Mouse (Mus musculus): Measurements from ENCODE around the gene Atg2b.

DNA sequence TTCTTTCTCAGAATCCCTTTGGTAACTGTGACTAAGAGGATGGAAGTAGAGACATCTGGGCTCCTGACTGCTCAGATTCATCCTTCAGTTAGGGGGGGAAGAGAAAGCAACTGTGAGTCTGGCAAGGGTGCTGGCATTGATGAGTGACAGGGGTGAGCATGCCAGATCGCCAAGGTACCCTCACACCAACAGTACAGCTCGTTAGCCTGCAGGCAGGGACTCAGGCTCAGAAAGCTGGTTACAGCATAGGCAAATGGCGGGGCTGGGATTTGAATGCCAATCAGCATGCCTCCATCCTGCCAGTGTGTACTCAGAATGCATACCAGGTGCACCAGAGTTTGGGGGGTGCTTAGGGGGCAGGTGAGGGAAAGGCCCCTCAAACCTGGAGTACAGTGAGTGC is 113.1 kb downstream of the Atg2b start:
- no peak for TF ChIP-seq ELF1 (IDR thresholded peaks at IDR 0.05; ENCODE audit: low read depth, low read length)
- TF ChIP-seq CHD2 (IDR thresholded peaks at IDR 0.05; ENCODE audit: low read length) = no peak
- TF ChIP-seq CTCF (IDR thresholded peaks at IDR 0.05 in 2 of 3, conservative IDR thresholded peaks at IDR 0.05 in 1 of 3; ENCODE audit: control insufficient read depth in 1 of 3, insufficient read depth in 1 of 3, low read depth in 2 of 3, low read length in 3 of 3, poor library complexity in 1 of 3, severe bottlenecking in 1 of 3) = no peak
- no peak for TF ChIP-seq MEF2A (IDR thresholded peaks at IDR 0.05; ENCODE audit: extremely low read depth, insufficient replicate concordance, low read depth, low read length, poor library complexity, severe bottlenecking)
- no peak for TF ChIP-seq POLR2A (IDR thresholded peaks at IDR 0.05; ENCODE audit: control insufficient read depth in 1 of 2, insufficient read depth in 1 of 2, low read depth in 1 of 2, low read length in 2 of 2, poor library complexity in 1 of 2)
- no peak for TF ChIP-seq USF1 (IDR thresholded peaks at IDR 0.05; ENCODE audit: low read depth, low read length)
- no peak for TF ChIP-seq ZNF384 (IDR thresholded peaks at IDR 0.05; ENCODE audit: low read depth, low read length)
- TF ChIP-seq HCFC1 (IDR thresholded peaks at IDR 0.05; ENCODE audit: low read depth, low read length) = no peak
- no peak for TF ChIP-seq MYC (IDR thresholded peaks at IDR 0.05; ENCODE audit: low read depth, low read length)
- no peak for TF ChIP-seq ZKSCAN1 (IDR thresholded peaks at IDR 0.05; ENCODE audit: low read depth, low read length)
- TF ChIP-seq TCF12 (IDR thresholded peaks at IDR 0.05; ENCODE audit: low read depth, low read length) = no peak
- TF ChIP-seq MXI1 (IDR thresholded peaks at IDR 0.05; ENCODE audit: low read depth, low read length) = no peak
- TF ChIP-seq EP300 (IDR thresholded peaks at IDR 0.05; ENCODE audit: low read depth in 1 of 2, low read length in 2 of 2) = no peak

Measured in MEL (cell line).